Mouse (Mus musculus) cerebellum, postnatal 14 days (tissue): ENCODE measurements at regions not wholly inside any gene's neighbourhood (a gene's known extent, or its start where the extent isn't known, plus 50 kb on each side); places are given as distances from the start of the nearest gene placed in this dataset.
"Not testable (repeated sequence)": the region's sequence is repeated elsewhere in the genome, so short reads cannot be mapped to it uniquely, and the experiment has no call there.

ENCODE experiments used
- DNase-seq, 2 experiments: peaks; one replicate each; pipeline ENCODE4 v3.0.0; 2021; ENCODE audit warnings: mixed read lengths in 2 of 2

DNA sequence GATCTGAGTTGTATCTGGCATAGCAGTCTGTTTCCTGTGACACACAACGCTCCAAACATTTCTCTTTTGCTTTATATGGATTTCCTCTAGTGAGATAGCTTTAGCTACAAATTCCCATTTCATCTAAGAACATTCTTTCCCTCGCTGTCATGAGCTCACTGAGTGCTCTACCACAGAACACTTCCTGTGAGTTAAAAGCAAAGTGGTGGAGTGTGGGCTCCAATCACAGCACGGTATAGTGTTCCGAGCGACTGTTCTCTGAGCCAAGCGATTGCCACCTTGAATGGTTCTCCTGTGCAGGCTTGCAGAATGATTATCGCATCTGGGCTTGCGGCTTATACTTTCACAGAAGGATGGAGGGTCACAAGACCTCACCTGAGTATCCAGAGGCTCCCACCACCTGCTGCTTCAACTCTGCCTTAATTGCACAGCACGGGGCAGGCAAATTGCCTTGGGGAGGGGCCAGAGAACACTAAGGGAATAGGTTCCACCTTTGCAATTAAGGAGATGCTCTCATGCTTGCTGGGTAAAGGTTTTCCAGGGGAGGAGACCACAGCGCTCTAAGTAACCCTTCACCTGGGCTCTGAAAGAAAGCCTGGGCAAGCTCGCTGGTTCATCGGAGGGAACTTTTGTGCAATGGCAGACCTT is 477.7 kb downstream of the Zfp704 start:
- DNase-seq, result no peak

GRCm38 (mm10) chr3:9131366-9131765 is 478.5 kb downstream of the Zfp704 start:
- no peak for DNase-seq

DNA sequence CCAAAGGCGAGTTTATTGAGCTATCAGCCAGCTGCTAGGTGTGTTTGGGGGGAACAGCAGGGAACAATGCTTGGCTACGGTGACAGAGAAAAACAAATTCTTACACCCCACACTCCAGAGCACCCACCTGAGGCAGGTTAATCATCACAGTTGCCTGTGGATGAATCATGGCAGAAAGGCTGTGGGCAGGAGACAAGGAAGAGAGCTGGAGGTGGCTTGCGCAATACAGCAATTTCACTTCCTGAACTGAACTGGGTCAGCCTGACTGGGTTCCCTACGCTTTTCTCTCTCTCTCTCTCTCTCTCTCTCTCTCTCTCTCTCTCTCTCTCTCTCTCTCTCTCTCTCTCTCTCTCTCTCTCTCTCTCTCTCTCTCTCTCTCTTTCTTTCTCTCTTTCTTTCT is 481.5 kb downstream of the Zfp704 start:
- DNase-seq, result no peak

- peak in 1 of 2 experiments; percentile 7 for DNase-seq
Measured at GRCm38 (mm10) chr3:9123079-9123478, 486.8 kb downstream of the Zfp704 start.

DNA sequence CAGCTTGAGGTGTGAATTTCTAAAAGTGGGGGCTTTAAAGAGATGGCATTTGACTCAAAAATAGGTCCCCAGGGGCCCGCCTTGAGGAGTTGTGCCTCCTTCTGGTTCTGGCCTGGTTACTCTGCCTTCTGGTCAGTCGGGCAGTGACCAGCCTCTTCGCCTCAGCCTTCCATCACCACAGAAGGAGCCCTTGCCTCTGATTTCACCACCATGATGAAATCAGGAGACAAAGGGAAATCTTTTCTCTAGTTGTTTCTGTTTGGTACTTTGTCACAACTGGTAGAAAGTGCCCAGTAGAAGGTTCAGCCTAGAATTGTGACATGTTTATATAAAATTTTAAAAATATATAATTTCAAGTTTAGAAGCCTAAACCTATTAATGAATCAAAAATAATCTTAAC is 492.0 kb downstream of the Zfp704 start:
- DNase-seq, result no peak

DNA sequence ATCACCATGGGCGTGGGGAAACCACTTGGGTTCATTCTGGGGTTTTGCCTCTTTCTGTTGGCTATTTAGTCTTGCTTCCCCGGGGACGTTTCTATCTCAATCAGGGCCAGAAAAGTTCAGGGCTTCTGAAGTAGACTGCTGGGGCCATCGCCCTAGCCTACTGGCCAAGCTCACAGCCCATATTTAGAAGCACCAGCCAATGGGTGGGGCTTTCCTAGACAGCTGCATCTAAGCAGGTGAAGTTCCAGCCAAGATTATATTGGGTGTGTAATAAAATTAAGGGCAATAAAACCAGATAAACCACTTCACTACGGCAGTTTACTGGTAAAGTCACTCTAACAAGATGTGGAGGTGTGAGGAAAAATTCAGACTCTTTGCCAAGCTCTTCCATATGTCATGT is 496.5 kb downstream of the Zfp704 start:
- DNase-seq, result no peak

- DNase-seq, result no peak
Measured at GRCm38 (mm10) chr3:9110741-9111140, 499.1 kb downstream of the Zfp704 start.

DNA sequence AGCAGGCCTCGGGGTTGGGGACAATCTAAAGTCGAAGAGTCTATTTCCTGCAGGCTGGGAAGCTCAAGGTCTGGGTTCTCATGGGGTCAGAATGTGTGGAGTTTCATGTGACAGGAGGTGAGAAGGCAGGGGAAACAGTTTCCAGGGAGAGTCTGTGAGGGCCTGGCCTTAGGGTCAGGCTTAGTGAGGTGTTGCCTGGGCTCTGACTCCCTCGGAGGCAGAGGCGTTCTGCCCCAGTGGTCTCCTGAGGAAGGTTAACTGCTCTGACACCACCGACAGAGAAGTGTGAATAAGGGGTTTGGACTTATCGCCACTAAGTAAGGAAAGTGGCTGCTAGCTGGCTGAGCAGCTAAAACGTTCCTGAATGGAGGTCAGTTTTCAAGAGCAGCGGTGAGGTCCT is 499.9 kb downstream of the Zfp704 start:
- no peak for DNase-seq

GRCm38 (mm10) chr3:9109485-9109884 is 500.4 kb downstream of the Zfp704 start:
- no peak for DNase-seq

DNA sequence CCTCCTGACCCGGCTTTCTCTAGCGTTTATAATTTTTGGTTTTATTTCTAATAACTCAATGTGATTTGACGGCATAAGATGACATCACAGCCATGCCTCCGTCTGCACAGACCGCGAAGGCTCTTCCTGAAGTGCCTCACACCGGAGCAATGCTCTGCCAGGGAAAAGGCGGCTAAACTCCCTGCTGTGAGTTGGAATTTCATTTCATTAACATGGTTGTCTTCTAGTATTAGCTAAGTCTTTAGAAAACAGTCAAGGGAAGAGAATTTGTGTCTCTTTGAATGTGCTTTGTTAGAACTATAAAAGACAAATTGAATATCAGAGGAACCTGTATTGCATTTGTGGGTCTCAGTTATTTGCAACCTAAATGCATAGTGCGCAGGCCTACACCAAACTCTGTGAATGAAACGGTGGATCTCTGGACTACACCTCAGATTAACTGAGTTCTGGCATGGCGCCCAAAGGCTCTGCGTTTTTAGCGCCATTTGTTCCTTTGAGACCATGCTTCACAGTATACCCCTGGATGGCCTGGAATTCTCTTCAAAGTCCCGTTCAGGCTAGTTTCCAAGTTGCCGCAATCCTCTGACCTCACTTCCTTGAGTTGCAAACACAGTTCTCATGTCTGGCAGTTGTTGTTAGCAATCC is 502.0 kb downstream of the Zfp704 start:
- DNase-seq, result no peak

- DNase-seq, result no peak
Measured at GRCm38 (mm10) chr3:9105191-9105926, 504.5 kb downstream of the Zfp704 start.

DNA sequence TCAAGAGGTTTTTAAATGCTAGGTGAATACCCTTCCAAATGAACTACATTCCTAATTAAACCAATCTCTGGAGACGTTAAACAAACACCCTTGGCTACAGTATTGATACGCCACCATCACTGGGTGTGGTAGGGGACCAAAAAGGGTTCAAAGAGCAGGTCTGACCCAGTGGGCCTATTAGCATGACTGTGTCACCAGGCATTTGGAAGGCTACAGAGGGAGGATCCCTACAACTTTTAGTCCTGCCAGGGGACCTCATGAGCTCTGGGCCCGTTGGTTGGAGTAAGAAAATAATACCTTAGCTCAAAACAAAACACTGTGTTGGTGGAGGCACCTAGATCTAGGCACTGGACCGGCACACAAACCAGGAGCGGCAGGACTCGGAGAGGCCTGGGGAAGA is 506.4 kb downstream of the Zfp704 start:
- no peak for DNase-seq

GRCm38 (mm10) chr3:9101240-9101639 is 508.6 kb downstream of the Zfp704 start:
- no peak for DNase-seq

- no peak for DNase-seq
Measured at GRCm38 (mm10) chr3:9100761-9101160, 509.1 kb downstream of the Zfp704 start.

- no peak for DNase-seq
Measured at GRCm38 (mm10) chr3:9098441-9098840, 511.4 kb downstream of the Zfp704 start.

DNA sequence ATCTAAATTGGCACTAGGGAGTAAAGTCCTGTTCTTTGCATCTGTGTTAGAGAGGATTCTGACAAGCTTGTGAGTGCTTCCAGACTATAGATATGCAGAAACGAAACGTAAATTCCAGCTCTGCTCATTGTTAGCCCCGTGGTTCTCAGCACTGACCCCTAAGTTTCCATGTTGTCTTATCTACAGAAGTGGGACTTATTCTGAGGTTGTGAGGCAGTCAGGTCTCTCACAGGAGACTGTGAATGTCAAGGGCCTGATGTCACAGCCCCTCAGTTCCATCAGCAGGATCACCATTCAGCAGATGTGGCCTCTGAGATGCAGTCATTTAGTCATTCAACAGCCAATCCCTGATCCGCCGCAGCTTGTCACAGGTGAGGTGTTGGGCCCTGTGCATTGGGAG is 525.8 kb downstream of the Zfp704 start:
- no peak for DNase-seq

DNA sequence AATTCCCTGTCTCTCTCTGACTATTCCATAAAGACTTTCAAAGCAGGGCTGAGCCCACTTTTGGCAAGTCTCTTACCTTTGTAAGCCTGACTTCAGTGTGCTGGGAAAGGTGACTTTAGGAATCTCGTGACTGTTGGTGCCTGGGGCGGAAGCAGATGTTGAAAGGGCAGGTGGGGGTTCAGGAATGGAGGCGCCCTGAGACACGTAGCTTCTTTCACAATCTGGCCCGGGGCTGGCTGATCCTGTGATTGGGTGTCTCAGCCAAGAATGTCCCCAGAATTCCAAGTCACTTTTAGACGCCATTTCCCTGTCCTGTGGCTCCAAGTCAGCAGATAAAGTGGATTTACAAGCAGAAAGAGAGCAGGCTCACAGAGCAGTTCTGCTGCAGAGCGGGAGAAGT is 527.8 kb downstream of the Zfp704 start:
- DNase-seq, result no peak

DNA sequence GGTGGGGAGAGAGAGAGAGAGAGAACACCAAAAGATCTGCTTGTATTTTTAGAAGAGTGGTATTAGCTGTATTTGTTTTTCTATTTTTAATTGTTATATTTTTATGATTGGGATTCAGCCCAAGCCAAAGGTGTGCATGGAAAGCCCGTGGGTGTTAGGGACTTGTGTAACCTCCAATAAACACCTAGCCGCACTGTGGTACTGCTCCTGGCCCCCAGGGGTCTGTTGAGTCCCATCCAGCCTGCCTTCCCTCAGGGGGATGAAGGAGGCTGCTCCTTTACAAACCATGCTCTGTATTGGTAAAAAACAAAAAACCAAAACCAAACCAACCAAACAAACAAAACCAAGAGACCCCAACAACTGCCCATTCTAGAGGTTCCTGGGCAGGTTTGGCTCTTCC is 531.7 kb downstream of the Zfp704 start:
- no peak for DNase-seq

DNA sequence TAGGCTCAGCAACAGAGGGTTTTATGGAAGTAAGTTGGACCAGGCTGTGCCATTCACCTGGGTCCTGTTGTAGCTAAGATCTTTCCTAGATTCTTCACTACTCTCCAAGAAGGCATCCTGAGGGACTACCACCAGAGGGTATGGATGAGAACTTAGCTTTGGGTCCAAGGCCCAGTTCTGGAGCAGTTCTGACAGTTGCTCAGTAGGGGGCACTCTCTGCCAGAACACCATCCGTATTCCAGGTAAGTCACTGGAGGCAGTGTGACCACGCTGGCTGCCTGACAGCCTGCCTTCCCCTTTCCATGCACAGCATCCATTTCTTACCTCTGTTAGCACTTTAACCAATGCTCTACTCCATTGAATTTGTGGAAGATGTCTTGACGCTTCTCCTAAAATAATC is 533.2 kb downstream of the Zfp704 start:
- peak; percentile 79 to 82 for DNase-seq

GRCm38 (mm10) chr3:9072471-9072870 is 537.4 kb downstream of the Zfp704 start:
- DNase-seq, result not testable (repeated sequence)

DNA sequence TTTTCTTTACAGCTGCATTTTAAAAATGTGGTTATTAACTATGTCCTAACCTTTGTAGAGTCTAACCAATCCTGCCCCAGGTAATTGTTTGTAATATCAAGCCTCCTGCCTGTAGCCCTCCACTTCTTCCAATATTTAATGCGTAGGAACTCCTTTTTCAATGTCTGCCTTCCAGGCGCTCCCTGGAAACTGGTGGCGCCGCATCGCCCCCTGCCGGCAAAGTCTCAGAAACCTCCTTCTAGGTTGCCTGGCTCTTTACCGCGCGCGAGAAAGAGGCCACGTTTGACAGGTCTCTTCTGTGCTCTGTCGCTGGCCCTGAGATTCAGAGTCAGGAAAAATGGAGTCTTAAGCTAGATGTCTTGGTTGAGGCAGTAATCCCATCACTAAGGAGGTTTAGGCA is 542.8 kb downstream of the Zfp704 start:
- DNase-seq, result peak; percentile 94 to 96

DNA sequence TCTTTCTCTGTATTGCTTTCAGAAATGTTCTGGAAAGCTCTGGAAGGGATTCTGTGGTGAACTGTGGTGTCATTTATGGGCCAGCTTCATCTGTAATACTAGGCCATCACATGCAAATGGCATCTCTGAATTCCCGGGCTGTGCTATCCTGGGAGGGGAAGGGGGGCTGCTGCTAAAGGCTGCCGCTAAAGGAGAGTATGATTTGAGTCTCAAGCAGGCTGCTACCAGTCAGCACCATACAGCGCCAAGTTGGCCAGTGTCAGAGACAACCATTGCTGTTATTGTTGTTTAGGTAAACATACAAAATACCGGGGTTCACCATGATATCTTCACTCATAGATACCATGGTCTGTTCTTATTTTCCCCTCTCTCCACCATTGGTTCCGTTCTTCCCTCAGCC is 543.5 kb downstream of the Zfp704 start:
- DNase-seq, result no peak

DNA sequence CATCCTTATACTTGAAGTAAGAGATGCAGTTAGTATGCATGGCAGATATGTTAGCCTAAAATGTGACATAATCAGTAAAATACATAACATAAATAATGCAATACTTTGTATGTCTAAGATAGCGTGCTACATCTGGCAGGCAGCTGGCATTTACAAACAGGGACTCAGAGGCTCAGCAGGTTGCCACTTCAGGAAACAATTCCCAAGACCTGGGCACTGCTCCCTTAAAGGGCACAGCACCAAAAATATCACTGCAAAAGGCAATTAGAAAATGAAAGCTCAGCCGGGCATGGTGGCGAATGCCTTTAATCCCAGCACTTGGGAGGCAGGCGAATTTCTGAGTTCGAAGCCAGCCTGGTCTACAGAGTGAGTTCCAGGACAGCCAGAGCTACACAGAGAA is 544.0 kb downstream of the Zfp704 start:
- no peak for DNase-seq
